Mouse (Mus musculus): ENCODE data around the gene Slc9a8. TPM values are rescaled to one million over a fixed set of nuclear protein-coding genes. Genes with fewer than 3 reads are reported as not detected.

Slc9a8 gene
- total RNA-seq, 2 experiments from 2014 or later = 33.2 to 34.5 TPM

DNA sequence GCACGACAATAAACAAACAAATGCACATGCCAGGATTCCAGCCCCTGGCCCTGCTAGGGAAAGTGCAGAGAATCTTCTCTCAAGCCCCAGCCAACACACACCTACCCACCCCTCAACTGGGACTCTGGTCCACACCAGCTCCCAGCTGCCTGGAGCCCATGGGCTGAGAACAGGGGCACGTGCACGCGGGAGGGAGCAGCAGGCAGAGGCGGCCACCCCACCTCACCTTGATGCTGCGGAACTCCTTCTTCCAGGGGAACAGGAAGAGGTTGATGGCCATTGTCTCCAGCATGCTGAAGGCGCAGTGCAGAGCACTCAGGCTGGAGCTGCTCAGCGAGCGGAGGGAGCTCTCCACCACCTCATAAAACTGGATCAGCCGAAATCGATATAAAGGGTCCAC is 63.4 kb downstream of the Slc9a8 start:
- no peak for DNase-seq (ENCODE audit: low spot score in 2 of 2)
- no peak for TF ChIP-seq CTCF (conservative IDR thresholded peaks at IDR 0.05)
- H3K27ac ChIP-seq = peak overlapping the region; percentile 98
- H3K4me3 ChIP-seq = peak overlapping the region; percentile 35

DNA sequence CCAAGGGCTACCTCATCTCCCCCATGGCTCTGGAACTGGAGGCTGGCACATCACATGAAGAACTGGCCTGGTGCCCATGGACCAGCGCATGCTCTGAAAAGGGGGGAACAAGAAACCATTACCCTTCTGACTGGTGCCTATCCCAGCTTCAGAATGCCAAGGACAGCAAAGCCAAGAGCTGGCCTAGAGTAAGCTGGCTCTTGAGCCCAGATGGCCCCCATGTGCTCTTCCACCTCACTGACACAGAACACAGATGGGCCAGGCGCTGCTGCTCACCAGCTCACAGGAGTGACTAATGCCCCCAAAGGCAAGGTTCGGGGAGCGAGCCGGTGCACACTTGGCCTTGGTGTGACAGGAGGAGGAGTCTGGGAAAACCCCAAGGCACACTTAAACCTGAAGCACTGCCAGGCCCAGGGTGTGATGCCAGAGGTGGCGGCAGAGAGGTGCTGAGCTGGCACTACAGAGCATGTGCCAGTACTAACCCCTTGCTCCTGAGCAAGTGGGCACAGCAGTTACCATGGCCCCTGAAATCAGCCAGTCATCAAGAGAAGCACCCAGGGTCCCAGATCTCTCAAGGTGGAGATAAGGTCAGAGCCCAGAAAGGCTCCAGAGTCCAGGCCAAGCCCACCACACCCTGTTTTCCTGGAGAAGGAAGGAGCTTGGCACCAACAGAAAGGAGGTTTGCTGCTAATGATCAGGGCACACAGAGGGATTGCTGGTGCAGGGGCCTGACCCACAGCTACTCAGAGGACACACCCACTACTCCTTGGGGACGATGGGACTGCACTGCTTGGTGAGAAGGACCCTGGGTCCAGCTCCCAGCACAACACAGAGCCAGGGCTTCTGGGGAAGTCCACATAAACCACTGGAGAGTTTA is 64.2 kb downstream of the Slc9a8 start:
- DNase-seq (ENCODE audit: low spot score in 2 of 2) = peak in 1 of 2 experiments; percentile 48
- no peak for TF ChIP-seq CTCF (conservative IDR thresholded peaks at IDR 0.05)
- Histone ChIP-seq H3K27ac (peak overlapping the region; percentile 98), H3K4me3 (peak overlapping the region; percentile 35)

DNA sequence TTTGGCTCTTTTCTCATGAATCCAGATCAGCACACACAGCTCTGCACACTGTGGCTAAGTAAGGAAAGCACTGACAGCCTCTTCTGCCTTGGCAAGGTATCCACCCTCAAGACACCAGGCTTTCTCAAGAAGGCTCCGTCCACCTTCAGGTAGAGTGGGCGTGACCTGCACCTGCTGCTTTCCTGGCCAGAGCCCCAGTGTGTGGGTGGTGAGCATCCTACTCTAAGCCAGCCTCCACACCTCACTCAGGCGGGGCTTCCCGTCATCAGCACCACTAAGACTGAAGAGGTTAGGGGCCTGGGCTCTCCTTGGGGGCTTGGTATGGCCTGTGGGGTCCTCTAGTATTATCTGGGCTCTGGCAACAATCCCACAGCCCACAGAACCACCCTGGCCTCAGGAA is 65.1 kb downstream of the Slc9a8 start:
- no peak for TF ChIP-seq CTCF (conservative IDR thresholded peaks at IDR 0.05)
- peak overlapping the region; percentile 98 for H3K27ac ChIP-seq
- DNase-seq (ENCODE audit: low spot score in 2 of 2) = no peak
- H3K4me3 ChIP-seq = no peak overlapping the region; the same call in 1 of the 2 replicates

DNA sequence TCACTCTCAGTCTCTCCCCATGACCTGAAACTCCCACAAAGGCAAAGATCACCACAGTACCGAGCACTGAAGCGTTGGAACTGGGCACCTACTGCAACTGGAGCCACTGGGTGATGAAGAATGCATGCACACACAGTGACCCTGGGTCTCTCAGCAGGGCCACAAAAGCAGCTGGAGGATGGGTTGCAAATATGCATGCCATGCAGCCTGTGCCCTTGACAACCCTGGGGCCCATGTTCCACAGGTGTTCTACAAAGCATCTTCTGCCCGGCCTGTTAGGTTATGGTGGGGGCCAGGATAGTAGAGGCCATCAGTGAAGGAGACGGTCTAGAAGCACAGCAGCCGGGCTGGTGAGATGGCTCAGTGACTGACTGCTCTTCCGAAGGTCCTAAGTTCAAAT is 66.0 kb downstream of the Slc9a8 start:
- DNase-seq (ENCODE audit: low spot score in 2 of 2) = no peak
- TF ChIP-seq CTCF (conservative IDR thresholded peaks at IDR 0.05) = no peak
- peak overlapping the region; percentile 98 for H3K27ac ChIP-seq
- H3K4me3 ChIP-seq = no peak overlapping the region

DNA sequence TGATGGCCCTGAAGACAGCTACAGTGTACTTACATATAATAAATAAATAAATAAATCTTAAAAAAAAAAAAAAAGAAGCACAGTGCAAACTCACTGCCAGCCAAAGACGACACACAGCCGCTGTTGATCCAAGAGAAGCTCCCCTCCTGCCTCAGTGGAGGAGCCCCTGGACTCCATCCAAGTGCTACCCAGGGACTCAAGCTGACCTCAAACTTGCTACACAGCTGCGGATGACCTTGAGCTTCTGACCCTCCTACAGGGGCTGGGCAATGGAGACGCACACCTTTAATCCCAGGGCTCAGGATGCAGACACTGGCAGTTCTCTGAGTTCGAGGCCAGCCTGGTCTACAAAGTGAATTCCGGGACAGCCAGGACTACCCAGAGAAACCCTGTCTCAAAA is 66.5 kb downstream of the Slc9a8 start:
- peak overlapping the region; percentile 98; the same call in 1 of the 2 replicates for H3K27ac ChIP-seq
- TF ChIP-seq CTCF (conservative IDR thresholded peaks at IDR 0.05) = no peak
- no peak for DNase-seq (ENCODE audit: low spot score in 2 of 2)
- no peak overlapping the region for H3K4me3 ChIP-seq

DNA sequence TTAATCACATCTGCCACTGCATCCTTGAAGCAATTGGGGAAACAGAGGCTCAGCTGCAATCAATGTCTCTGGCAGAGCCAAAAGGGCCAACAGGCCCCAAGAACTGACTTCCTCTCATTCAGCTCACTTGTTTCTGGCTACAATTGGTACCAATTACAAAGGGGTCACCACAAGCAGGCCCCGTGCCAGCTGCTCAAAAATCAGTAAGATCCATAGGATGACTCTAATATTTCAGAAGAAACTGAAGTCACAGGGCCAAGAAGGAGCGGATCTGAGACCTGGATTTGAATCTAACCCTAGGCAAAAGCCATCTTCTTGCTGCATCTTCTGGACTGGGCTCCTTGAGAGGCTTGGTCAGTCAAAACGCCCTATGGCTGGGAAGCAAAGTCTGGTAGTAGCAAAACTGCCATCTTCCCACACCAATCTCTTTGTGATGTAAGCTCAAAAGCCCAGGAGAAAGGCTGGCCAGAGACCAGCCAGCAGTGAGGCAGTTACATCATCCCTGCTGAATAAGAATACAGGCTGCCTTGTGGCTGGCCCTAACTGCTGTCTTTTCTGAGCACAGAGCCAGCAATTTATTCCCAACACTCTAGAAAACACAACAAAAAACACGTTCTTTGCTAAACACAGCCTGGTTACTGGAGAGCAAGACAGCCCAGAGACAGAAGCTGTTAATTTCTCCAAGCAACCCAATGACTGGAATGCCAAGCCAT is 69.5 kb downstream of the Slc9a8 start:
- Histone ChIP-seq H3K27ac (peak overlapping the region; percentile 98), H3K4me3 (peak overlapping the region; percentile 92)
- TF ChIP-seq CTCF (conservative IDR thresholded peaks at IDR 0.05) = no peak
- DNase-seq (ENCODE audit: low spot score in 2 of 2) = peak; percentile 57 to 79

DNA sequence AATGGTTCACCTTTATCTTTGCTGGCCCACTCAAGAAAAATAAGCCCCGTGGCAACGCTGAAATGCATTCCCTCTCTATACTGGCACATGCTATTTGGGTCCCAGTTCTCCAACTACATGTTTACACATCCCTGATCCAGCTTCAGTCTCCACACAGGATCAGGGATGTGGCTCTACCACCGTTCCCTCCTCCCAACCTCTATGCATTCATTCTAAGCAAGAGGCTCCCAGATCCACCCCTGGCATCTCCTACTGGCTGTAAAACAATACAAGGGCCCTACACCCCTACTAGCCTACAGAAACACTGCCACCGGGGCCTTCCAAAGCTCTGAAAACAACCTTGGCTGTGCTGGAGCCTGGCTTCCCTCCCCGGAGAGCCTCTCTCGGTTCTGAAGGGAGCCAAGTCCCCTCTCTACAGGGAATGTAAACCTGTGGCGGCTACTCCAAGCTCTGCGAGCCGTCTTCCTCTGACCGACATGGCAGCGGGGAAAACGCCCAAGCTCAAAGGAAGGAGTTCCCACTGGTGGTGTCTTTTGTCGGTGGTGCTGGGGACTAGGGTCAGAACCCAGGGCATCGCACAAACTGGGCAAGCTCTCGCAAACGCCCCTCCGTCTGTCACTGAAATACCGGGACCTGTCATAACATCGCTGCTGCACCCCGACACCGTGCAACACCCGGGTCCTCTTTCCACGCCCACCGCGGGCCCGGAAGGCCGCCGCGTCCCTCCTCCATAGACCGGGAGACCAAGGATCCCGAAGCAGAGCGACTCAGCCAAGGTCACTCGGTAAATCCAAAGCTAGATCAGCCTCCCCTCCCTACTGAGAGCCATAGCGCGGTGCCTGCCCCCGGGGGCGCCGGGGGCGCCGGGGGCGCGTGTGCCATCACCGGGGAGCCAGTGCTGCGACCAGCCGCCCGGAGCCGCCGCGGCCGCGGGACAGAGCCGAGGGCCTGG is 70.5 kb downstream of the Slc9a8 start, which contains the start of gene Rnf114:
Gene Rnf114, plus strand, starts transcription at position 889 of the 952 bp plus-strand sequence.
- peak in 1 of 2 experiments; percentile 42 for DNase-seq (ENCODE audit: low spot score in 2 of 2)
- TF ChIP-seq CTCF (conservative IDR thresholded peaks at IDR 0.05) = no peak
- Histone ChIP-seq H3K27ac (peak within 1 kb of the TSS; percentile 98), H3K4me3 (peak within 1 kb of the TSS; percentile 92)

DNA sequence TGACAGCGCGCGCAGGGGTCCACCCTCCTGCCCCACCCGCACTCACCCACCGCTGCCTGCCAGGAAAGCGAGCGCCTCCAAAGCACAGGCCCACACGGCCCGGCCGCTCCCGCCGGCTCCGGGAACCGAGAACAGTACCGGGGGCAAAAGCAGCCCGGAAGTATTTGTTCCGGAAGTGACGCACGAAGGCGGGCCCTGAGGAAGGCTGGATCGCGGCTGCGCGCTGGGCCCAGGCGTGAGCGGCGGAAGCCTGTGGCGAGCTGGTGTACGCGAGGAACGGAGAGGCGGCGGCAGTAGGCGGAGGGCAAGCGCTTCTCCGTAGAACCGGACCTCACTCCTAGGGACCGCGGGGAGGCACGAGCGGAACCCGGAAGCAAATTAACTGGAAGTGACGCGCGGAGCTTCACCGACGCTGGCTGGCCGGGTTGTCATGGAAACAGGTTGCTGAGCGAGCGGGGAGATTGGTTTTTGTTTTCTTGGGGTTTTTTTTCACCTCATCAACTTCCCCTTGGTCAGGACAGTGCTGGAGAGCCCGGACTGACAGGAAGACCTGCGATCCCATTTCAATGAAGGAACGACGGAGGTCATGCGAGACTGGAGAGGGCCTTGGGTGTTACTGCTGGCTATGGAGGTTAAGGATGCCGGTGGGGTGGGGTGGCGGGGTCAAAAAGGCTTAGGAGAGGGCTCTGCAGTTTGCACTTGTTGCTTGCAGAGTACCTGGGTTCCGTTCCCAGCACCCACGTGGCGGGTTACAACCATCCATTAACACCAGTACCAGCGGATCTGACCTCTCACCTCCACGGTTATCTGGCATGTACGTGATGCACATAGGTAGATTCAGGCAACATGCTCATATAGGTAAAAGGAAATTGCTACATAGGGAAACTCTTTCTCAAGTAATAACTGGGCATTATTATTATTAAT is 71.5 kb downstream of the Slc9a8 start, which contains the start of gene Spata2:
Gene Spata2, minus strand, starts transcription at position 175 of the 924 bp plus-strand sequence.
- Histone ChIP-seq H3K4me3 (peak within 1 kb of the TSS; percentile 92), H3K27ac (peak within 1 kb of the TSS; percentile 98)
- peak; percentile 92 for DNase-seq (ENCODE audit: low spot score in 2 of 2)
- no peak for TF ChIP-seq CTCF (conservative IDR thresholded peaks at IDR 0.05)

DNA sequence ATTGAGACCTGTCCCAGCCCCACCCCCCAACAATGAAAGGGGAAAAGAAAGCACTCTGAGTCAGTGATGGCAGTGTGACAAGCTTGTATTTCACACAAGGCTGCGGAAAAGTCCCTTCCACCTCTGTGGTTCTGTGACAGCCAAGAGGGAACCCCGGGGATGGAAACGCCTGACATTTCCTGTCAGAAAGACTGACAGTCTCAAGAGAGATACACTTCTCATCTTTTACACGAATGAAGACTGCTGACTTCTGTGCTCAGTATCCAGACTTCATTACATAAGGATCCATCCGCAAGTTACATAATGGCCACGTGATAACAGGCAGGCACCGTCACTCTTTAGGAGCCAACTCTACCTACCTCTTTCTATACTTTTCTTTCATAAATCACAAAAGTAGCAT is 74.9 kb downstream of the Slc9a8 start:
- H3K27ac ChIP-seq = peak overlapping the region; percentile 80

DNA sequence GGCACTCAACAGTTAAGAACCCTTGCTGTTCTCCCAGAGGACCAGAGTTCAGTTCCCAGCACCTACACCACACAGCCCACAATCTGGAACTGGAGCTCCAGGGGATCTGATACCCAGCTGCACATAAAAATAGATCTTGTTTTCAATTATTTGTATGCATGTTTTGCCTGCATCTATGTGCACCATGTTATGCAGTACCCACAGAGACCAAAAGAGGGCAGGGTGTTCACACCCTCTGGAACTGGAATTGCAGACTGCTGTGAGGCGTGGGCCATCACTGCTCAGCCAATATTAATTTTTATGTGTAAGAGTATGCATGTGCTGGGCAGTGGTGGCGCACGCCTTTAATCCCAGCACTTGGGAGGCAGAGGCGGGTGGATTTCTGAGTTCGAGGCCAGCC is 75.8 kb downstream of the Slc9a8 start:
- Histone ChIP-seq H3K4me3 (no peak overlapping the region), H3K27ac (no peak overlapping the region)
- DNase-seq (ENCODE audit: low spot score in 2 of 2) = no peak
- peak; percentile 73 for TF ChIP-seq CTCF (conservative IDR thresholded peaks at IDR 0.05)

More for the DNA sequence above, 74.9 kb downstream of the Slc9a8 start:
- no peak overlapping the region for H3K4me3 ChIP-seq
- DNase-seq (ENCODE audit: low spot score in 2 of 2) = no peak
- TF ChIP-seq CTCF (conservative IDR thresholded peaks at IDR 0.05) = no peak

DNA sequence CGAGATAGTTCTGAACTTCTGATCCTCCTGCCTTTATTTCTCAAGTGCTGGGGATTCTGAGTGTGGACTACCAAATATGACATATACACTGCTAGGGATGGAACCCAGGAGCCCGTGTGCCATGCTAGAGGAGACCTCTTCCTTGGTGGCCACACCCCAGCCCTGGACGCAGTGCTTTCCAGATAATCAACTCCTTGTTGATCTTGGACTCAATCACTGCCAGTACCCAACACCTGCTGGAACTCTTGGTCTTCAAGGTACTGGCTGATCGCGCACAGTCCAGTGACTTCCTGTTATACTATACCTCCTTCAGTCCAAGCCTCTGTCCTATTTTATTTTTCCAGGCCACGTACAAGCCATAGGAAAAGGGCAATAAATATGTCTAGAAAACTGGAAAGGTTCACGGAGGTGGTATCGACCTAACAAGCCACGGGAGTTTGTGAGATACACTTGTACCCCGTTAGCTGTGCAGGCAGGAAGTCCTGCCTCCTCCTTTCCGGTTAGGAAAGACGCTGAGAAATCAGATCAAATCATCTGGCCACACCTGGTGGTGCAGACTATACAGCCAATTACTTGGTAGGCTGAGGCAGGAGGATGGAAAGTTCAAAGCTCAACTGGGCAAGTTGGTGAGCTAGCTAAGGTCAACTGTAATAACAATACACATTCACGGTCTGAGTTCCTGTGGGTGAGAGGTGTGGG is 81.2 kb downstream of the Slc9a8 start:
- Histone ChIP-seq H3K27ac (peak overlapping the region; percentile 98), H3K4me3 (peak overlapping the region; percentile 84)
- DNase-seq (ENCODE audit: low spot score in 2 of 2) = no peak
- TF ChIP-seq CTCF (conservative IDR thresholded peaks at IDR 0.05) = no peak
